Mouse (Mus musculus): ENCODE measurements around the gene Zfp91.
A peak's percentile ranks its signal among the peaks of the same experiment; 100 is the strongest.

Gene Zfp91

DNA sequence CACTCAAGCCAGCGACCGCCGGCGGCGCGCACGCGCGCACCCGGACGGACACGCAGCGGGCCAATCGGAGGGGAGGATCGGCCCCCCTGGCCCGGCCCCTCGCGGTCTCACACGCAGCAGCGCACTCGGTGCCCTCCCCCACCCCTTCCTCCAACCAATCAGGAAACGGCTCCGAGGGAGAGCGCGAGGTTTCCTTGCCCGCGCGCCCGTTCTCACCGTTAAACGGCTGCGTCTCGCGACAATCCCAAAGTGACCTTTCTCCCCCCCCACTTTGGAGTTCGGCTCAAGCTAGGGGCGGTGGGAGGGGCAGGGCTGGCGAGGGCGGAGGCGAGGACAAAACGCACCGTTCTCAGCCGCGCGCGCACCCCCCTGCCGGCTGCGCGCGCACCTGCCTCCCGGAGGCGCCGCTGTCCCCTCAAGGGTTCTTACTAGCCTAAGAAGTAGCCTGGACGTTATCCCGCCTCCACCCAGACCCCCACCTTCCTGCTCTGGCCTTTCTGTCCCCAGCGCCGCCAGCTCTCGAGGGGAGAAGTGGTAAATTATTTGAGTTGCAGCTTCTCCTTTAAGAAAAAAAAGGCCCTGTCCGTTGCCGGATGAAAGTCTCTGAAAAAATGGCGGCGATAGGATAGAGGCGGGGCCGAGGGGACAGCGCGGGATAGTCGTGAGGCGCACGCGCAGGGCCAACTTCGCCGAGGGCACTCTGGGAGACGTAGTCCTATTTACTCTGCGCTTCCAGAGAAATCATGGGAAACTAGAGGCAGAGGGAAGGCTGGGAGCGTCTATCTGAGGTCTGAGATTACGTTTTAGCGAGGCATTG, at the start of gene Zfp91, which contains the start of gene Lpxn:
Gene Zfp91, minus strand, starts transcription at position 616 of the 817 bp plus-strand sequence.
Gene Lpxn, plus strand, starts transcription at position 683 of the 817 bp plus-strand sequence.
- DNase-seq (ENCODE audit: low read depth, low spot score), result peak; percentile 97

DNA sequence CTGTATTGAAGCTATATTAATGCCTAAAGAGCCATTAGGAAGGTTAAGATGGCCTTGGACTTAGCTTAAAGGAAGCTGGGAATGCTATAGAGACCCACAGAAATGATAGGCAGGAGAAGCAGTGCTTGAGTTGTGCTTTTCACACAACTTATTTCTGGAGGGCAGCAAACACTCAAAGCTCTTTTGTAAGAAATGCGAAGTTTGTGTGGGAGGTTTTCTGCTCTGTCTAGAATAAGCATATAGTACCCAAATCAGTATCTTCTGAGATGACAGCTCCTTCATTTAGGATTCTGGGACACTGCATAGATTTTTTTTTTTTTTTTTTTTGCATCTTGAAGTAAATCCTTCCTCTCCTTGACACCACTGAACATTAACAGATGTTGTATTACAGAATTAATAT, 42.6 kb upstream of the Zfp91 start:
- no peak for DNase-seq (ENCODE audit: low read depth, low spot score)

- no peak for DNase-seq (ENCODE audit: low read depth, low spot score)
Observed at GRCm38 (mm10) chr19:12833625-12834024, 37.7 kb upstream of the Zfp91 start.

DNA sequence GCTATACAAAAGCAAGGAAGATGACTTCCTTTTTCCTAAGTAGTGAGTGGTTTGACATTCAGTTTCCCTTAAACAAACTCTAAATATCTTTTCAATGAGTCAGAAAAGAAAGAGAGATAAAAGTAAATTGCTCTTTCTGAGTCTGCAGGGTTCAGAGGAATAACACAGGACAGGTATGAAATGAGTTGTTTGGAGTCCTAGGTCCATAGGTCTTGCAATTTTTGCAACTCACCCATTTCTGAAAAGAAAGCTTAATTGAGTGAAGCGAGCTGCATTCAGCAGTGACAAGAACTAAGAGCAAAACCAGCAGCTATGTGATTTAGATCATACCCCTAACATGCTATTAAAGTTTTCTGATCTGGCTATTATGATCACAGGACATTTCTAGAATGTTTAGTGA, 35.6 kb upstream of the Zfp91 start:
- DNase-seq (ENCODE audit: low read depth, low spot score), result no peak

- no peak for DNase-seq (ENCODE audit: low read depth, low spot score)
Observed at GRCm38 (mm10) chr19:12830823-12831430, 35.0 kb upstream of the Zfp91 start.

DNA sequence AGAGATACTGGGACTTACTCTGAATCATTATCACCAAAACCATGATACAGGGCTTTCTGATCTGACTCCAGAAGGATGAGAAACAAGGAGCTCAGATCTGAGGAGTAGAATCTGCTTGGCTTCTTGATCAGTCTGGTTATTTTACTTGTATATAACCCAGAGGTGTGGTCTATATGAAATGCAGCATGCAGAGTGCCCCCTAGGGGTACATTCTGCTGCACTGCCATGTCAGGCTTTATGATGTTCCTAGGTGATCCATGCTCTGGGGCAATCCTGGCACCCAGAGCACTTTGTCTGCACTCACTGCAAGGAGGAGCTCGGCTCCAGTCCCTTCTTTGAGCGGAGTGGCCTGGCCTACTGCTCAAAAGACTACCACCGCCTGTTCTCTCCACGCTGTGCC, 28.6 kb upstream of the Zfp91 start:
- DNase-seq (ENCODE audit: low read depth, low spot score), result no peak

DNA sequence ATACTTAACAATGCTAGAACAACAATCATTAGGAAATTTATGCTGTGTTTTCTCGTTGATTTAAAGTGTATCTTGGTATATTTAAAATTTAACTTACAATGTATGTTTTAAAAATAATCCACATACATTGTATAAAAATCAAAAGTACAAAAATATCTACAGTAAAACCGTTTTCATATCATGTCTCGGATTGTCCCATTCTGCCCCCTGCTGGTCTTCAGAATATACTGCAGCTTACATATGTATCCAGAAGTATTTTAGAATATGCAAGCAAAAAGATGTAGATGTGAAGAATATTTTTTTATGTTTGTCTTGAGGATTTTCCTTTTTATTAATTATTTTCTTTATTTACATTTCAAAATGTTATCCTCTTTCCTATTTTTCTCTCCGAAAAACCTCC, 24.5 kb upstream of the Zfp91 start:
- DNase-seq (ENCODE audit: low read depth, low spot score), result peak; percentile 6

- no peak for DNase-seq (ENCODE audit: low read depth, low spot score)
Observed at GRCm38 (mm10) chr19:12818507-12818906, 22.6 kb upstream of the Zfp91 start.

DNA sequence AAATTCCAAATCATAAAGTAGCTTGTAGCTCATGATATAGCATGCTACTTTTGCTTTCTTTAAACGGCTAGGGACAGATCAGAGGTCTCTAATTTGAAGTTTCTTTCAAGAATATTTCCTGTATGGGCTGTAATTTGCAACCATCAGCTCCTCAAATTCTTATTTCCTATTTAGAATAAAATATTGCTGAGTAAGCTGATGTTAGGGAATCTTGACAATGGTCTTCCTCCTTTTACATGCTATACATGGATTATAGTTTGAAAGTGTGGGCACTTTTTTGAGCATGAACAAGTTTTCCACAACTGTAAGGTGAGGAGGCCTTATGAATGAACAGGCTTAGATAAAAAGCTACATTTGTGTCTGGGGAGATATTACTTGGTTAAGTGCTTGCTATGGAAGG, 18.0 kb upstream of the Zfp91 start:
- no peak for DNase-seq (ENCODE audit: low read depth, low spot score)

- DNase-seq (ENCODE audit: low read depth, low spot score), result no peak
Observed at GRCm38 (mm10) chr19:12812644-12813364, 16.9 kb upstream of the Zfp91 start.

GRCm38 (mm10) chr19:12806214-12806613, 10.3 kb upstream of the Zfp91 start:
- DNase-seq (ENCODE audit: low read depth, low spot score), result no peak

GRCm38 (mm10) chr19:12805730-12806129, 9.8 kb upstream of the Zfp91 start:
- DNase-seq (ENCODE audit: low read depth, low spot score), result no peak

GRCm38 (mm10) chr19:12804237-12804636, 8.3 kb upstream of the Zfp91 start:
- DNase-seq (ENCODE audit: low read depth, low spot score), result no peak

DNA sequence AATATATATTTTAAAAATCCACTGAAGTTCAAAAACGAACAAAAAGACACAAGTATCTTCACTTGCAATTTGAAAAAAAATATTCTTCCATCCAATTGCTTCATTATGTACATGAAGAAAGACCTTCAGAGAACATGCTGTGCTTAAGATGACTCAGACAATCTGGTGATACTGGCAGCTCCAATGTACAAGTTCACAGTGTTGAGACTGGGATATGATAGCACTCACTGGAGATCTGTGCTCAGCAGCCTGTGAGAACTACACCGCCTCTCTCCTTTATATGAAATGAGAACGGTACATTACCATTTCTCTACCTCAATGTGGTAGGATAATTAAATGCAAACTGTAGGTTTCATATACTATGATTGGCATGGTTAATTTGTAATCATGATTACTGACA, 6.9 kb upstream of the Zfp91 start:
- DNase-seq (ENCODE audit: low read depth, low spot score), result no peak

DNA sequence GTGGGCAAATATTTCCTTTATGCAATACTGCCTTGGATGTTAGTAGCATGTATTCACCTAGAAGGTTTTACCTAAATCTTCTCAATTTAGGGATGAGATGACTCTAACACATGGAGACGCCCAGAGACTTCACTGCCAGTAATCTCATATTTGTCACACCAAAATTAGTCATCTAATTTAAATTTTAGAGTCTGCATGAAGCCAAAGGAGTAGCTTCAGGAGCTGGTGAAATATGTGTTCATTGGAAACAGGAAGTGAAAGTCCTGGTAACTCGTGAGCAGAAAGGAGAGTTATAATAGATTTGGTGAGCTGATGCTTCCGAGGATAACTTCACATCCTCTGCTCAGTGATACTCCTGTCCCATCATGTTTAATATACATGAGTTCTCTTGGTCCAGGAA, 5.1 kb upstream of the Zfp91 start:
- no peak for DNase-seq (ENCODE audit: low read depth, low spot score)

DNA sequence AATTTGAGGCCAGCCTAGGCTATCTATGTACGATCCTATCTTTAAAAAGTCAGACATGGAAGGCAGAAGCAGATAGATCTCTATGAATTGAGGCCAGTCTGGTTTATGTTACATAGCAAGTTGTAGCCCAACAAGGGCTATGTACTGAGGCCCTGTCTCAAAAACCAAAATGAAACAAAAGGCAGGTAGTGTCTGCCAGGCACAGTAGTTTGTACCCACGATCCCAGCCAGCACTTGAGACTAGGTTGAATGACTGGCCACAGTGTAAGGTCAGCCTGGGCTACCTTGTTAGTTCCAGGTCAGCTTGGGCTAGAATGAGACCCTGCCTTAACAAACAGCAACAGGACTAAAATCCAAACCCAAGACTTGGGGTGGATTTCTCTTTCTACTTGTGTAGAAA, 4.7 kb upstream of the Zfp91 start:
- DNase-seq (ENCODE audit: low read depth, low spot score), result no peak

GRCm38 (mm10) chr19:12799081-12799480, 3.2 kb upstream of the Zfp91 start:
- DNase-seq (ENCODE audit: low read depth, low spot score), result no peak

DNA sequence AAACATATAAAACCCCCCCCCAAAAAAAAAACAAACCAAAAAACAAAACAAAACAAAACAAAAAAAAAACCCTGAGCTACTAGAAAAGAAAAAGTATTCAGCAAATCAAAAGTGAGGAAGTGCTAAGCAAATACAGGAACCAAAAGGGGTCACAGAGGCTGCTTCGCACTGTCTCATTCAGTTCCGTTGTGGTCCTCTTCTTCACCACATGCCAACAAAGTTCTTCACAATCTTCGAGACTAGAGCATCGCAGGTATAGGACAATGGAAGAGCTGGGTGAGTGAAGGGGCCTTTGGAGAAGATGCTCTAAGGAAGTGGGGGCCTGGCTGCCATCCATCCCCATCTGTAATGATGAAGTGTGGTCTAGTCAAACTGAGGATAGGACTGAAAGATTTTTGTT, 2.5 kb upstream of the Zfp91 start:
- DNase-seq (ENCODE audit: low read depth, low spot score), result no peak

GRCm38 (mm10) chr19:12797071-12797470, 1.1 kb upstream of the Zfp91 start:
- DNase-seq (ENCODE audit: low read depth, low spot score), result no peak

DNA sequence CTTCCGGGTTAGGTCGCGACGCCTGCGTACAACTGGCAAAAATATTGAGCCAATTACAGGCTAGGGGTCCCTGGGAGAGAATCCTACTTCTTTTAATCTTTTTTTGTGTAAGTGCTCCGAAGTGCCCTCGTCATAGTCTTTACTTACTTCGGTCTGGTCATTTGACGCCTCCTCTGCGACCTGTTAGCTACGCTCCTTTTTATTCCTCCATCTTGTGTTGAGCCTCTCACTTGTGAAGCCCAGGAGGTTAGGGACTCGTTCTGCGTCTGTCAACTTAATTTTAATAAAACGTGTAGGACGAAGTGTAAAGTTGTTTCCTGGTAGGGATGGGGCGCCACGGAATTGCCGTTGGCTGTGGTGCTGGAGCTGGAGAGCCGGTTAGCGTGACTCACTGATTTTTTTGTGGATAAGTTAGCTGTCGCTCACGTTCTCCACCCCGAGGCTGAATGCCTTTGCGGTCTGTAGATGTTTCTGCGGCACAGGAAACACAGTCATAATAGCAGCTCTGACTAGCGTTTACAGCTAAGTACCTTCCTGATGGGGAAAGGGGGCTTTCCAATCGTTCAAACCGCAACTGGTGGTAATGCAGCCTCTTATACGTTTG, 504 bp upstream of the Zfp91 start:
- peak; percentile 97 for DNase-seq (ENCODE audit: low read depth, low spot score)

- DNase-seq (ENCODE audit: low read depth, low spot score), result no peak
Observed at GRCm38 (mm10) chr19:12795110-12795509, 816 bp downstream of the Zfp91 start.

All from forelimb bud, embryonic 11.5 days (tissue).